Mouse (Mus musculus) forebrain, embryonic 11.5 days (tissue): Measurements from ENCODE around the gene Gm10563. TPM values are rescaled to one million over a fixed set of nuclear protein-coding genes. Genes with fewer than 3 reads are reported as not detected.
"Not testable (repeated sequence)": the region's sequence is repeated elsewhere in the genome, so short reads cannot be mapped to it uniquely, and the experiment has no call there.

ENCODE experiments used
- ATAC-seq: fragments of 200-750 bp; cut with Nextera tagmentation; replicated peaks from 2 replicates; pipeline ENCODE4 v1.8.0; 2017; ENCODE audit warnings: moderate TSS enrichment; ENCODE audit not compliant: low FRiP score
- DNase-seq: peaks from one replicate; pipeline ENCODE4 v3.0.0-alpha.2; 2017; ENCODE audit warnings: low spot score
- H3K27ac ChIP-seq: fragments of 300-500 bp; sonication (generic); 2 replicates; pipeline ENCODE4 v1.5.1; 2014; ENCODE audit warnings: low read depth, low read length
- H3K27me3 ChIP-seq: fragments of 300-500 bp; sonication (generic); 2 replicates; pipeline ENCODE4 v1.6.1; 2014; ENCODE audit warnings: mild to moderate bottlenecking, low read length, mixed read lengths; ENCODE audit not compliant: control insufficient read depth, insufficient read depth
- H3K36me3 ChIP-seq: fragments of 300-500 bp; sonication (generic); 2 replicates; pipeline ENCODE4 v1.6.1; 2014; ENCODE audit warnings: mild to moderate bottlenecking, low read length, moderate library complexity, mixed read lengths; ENCODE audit not compliant: control insufficient read depth, insufficient read depth
- H3K4me1 ChIP-seq: fragments of 300-500 bp; sonication (generic); replicated peaks from 2 replicates; pipeline ENCODE4 v1.6.1; 2014; ENCODE audit warnings: low read length, mixed read lengths; ENCODE audit not compliant: control insufficient read depth, insufficient read depth
- H3K4me2 ChIP-seq: fragments of 300-500 bp; sonication (generic); 2 replicates; pipeline ENCODE4 v1.6.1; 2014; ENCODE audit warnings: low read depth, mild to moderate bottlenecking, low read length, moderate library complexity, mixed read lengths; ENCODE audit not compliant: severe bottlenecking
- H3K4me3 ChIP-seq: fragments of 300-500 bp; sonication (generic); 2 replicates; pipeline ENCODE4 v1.5.1; 2014; ENCODE audit warnings: low read depth, low read length
- H3K9ac ChIP-seq: fragments of 300-500 bp; sonication (generic); 2 replicates; pipeline ENCODE4 v1.6.1; 2014; ENCODE audit warnings: low read length
- H3K9me3 ChIP-seq: fragments of 300-500 bp; sonication (generic); 2 replicates; pipeline ENCODE4 v1.6.1; 2016; ENCODE audit warnings: low read length, mixed read lengths; ENCODE audit not compliant: control insufficient read depth
- WGBS: fragments of 180-500 bp; shearing (Covaris S2); extraction: QIAGEN DNeasy Blood & Tissue Kit; methylation state at CpG from one replicate; pipeline ENCODE4 v1.1.7; 2014; 5-methylcytosine and 5-hydroxymethylcytosine counted together
- polyA plus RNA-seq: library from polyadenylated mRNA; unstranded; fragments of >200 nt; fragmentation: Nextera tagmentation; extraction: Ambion mirVana; gene quantifications from 2 replicates; pipeline ENCODE4 v1.2.1, GENCODE M21; 2014

The Gm10563 gene
- polyA plus RNA-seq, 1 experiment from 2014 or later: not detected

DNA sequence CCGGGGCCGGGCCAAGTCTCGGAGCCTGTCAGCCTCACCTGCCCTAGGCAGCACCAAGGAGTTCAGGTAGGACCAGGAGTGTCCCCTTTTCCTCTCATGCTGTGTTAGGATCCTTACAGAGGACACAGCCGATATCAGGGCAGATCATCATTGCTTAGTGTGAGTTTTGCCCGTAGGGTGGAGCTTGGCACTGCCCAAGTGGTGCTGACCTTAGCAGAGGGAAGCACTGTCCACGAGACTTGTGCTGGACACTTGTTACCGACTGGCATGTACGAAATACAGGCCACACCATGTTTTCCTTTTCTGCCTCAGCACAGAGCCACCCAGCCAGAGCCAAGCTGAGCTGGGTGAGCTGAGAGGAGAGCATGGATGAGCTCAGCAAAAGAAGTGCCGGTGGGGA is 68.1 kb downstream of the Gm10563 start:
- Histone ChIP-seq H3K9me3 (no peaks in the 10 kb centered on the region), H3K4me2 (no peak overlapping the region), H3K4me3 (no peak overlapping the region), H3K9ac (no peak overlapping the region), H3K27me3 (no peaks in the 10 kb centered on the region), H3K4me1 (no peaks in the 10 kb centered on the region), H3K36me3 (peaks cover 3% of the 10 kb centered on the region), H3K27ac (no peak overlapping the region)
- 92% methylated on average over 9 of the region's 9 CpGs for WGBS
- ATAC-seq (no peak), DNase-seq (no peak)

DNA sequence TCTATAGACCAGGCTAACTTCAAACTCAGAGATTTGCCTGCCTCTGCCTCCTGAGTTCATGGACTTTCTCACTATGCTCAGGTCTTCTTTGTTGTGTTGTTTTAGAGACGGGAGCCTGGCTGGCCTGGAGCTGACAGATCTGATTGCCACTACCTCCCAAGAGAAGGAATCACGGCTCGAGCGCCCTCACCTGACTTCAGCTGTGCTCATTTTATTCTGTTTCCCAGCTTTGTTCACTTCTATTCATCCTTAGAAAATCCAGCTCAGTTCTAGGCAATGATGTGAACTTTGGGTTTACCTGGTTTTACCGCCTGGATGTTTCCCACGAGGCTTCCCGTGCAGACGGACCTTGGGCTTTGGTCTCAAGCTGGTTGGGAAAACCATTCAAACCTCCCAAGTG is 69.7 kb downstream of the Gm10563 start:
- H3K9me3 ChIP-seq: no peaks in the 10 kb centered on the region
- no peak overlapping the region for H3K27ac ChIP-seq
- WGBS: 88% methylated on average over 8 of the region's 8 CpGs
- H3K4me3 ChIP-seq: no peak overlapping the region
- ATAC-seq (no peak), DNase-seq (no peak)
- peaks cover 3% of the 10 kb centered on the region for H3K36me3 ChIP-seq
- H3K27me3 ChIP-seq: no peaks in the 10 kb centered on the region
- H3K9ac ChIP-seq: no peak overlapping the region
- H3K4me2 ChIP-seq: no peak overlapping the region
- no peaks in the 10 kb centered on the region for H3K4me1 ChIP-seq

DNA sequence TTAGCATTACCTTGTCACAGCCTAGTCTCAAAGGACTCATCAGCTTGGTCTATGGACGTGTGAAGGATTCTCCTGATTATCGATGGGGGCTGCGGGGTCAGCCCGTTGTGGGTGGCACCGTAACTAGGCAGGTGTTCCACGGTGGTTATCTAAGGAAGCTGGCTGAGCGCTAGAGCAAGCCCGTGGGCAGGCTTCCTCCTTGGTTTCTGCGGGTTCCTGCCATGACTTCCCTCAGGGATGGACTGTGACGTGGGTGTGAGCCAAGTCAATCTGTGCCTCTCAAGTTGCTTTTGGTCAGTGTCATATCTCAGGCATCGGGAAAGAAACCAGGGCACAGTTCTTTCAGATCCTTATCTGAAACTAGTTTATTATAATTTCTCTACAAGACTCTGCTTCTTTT is 70.3 kb downstream of the Gm10563 start:
- Histone ChIP-seq H3K27me3 (no peaks in the 10 kb centered on the region), H3K27ac (no peak overlapping the region), H3K9ac (no peak overlapping the region), H3K36me3 (peaks cover 3% of the 10 kb centered on the region), H3K4me2 (no peak overlapping the region), H3K4me1 (no peaks in the 10 kb centered on the region), H3K9me3 (no peaks in the 10 kb centered on the region), H3K4me3 (no peak overlapping the region)
- no peak for DNase-seq
- WGBS: 90% methylated on average over 11 of the region's 11 CpGs
- no peak for ATAC-seq

DNA sequence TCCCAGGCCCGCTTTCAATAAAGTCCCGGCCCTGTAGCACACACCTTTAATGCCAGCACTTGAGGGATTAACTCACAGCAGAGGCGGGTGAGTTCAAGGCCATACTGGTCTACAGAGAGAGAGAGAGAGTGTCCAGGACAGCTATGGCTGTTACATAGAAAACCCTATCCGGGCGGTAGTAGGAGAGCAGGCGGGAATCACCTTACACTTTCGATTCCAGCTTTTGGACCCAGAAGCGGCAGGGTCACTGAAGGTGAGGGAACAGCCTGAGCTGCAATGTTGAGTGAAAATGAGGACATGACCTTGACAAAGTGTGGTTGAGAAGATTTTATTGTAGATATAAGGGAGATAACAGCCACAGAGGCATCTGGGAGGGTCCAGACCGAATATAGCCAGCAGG is 71.3 kb downstream of the Gm10563 start:
- ATAC-seq (no peak), DNase-seq (no peak)
- Histone ChIP-seq H3K4me2 (no peak overlapping the region), H3K9me3 (no peaks in the 10 kb centered on the region), H3K4me1 (no peaks in the 10 kb centered on the region), H3K27ac (no peak overlapping the region), H3K36me3 (peaks cover 3% of the 10 kb centered on the region), H3K27me3 (no peaks in the 10 kb centered on the region), H3K4me3 (no peak overlapping the region), H3K9ac (no peak overlapping the region)
- WGBS: 97% methylated on average over 9 of the region's 9 CpGs

DNA sequence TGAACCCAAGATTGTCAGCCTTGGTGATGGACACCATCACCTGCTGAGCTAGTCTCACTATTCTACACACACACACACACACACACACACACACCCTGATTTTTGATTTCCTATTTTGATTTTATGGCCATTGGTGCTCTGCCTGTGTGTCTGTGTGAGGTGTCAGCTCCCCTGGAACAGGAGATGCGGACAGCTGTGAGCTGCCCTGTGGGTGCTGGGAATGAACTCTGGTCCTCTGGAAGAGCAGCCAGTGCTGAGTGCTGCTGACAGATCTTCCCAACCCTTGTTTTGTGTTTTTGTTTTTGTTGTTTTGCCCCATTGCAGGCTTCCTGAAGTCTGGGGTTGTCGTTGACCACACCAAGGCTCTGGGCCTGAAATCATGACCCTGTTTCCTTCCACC is 72.1 kb downstream of the Gm10563 start:
- ATAC-seq: no peak
- Histone ChIP-seq H3K9me3 (no peaks in the 10 kb centered on the region), H3K27ac (no peak overlapping the region), H3K27me3 (no peaks in the 10 kb centered on the region), H3K4me3 (no peak overlapping the region), H3K36me3 (peaks cover 3% of the 10 kb centered on the region), H3K4me1 (no peaks in the 10 kb centered on the region), H3K9ac (no peak overlapping the region), H3K4me2 (no peak overlapping the region)
- no peak for DNase-seq
- 100% methylated on average over 2 of the region's 2 CpGs for WGBS

DNA sequence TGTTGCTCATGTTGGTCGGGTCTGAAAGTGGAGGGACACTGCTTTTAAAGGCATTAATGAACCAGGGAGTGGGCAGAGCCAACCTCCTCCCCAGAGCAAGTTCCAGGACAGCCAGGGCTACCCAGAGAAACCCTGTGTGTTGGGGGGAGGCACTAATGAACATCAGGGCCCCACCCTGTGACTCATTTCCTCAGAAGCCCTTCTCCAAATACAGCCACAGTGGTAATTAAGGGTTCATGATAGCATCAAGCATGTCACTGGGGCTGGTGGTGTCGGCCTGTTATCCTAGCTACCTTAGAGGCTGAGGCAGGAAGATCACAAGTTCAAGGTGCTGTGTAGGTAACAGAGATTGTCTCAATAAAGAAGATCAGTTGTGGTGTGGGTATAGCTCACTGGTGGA is 73.8 kb downstream of the Gm10563 start:
- H3K27me3 ChIP-seq: no peaks in the 10 kb centered on the region
- no peaks in the 10 kb centered on the region for H3K36me3 ChIP-seq
- 75% methylated on average over 2 of the region's 2 CpGs for WGBS
- H3K4me1 ChIP-seq: no peaks in the 10 kb centered on the region
- H3K9ac ChIP-seq: no peak overlapping the region
- H3K4me2 ChIP-seq: no peak overlapping the region
- H3K9me3 ChIP-seq: no peaks in the 10 kb centered on the region
- H3K4me3 ChIP-seq: no peak overlapping the region
- no peak overlapping the region for H3K27ac ChIP-seq
- ATAC-seq (no peak), DNase-seq (no peak)

DNA sequence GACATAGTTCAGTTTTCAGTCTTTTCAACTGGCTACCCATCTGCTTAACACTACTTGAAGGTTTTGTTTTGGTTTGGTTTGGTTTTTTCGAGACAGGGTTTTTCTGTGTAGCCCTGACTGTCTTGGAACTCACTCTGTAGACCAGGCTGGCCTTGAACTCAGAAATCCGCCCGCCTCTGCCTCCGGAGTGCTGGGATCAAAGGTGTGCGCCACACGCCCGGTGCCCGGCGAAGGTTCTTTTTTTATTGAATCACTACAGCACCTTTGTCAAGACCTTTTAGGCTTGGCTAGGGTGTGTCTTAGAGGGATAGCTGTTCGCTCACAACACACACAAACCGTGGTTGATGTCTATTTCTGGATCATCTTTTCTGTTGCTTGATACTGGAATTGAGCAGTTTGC is 74.9 kb downstream of the Gm10563 start:
- H3K4me1 ChIP-seq, H3K4me2 ChIP-seq, H3K27me3 ChIP-seq, H3K9ac ChIP-seq, H3K27ac ChIP-seq, H3K4me3 ChIP-seq, H3K9me3 ChIP-seq, ATAC-seq, DNase-seq, H3K36me3 ChIP-seq: not testable (repeated sequence)
- 92% methylated on average over 11 of the region's 11 CpGs for WGBS

DNA sequence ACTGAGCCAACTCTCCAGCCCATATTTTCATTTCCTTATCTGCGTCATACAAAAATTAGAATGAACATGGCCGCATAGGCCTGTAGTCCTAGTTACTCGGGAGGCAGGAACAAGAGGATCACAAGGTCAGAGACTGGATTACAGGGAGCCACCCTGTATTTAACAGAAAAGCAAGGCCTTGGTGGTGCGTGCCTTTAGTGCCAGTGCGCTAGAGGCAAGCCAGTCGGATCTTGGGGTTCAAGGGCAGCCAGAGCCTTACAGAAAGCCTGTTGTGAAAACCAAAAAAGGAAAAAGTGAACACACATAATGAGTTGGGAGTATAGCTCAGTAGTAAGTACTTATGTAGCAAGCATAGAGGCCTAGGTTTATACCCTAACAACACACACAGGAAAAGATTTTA is 75.4 kb downstream of the Gm10563 start:
- H3K9me3 ChIP-seq: no peaks in the 10 kb centered on the region
- H3K4me1 ChIP-seq: peaks cover 4% of the 10 kb centered on the region
- H3K27me3 ChIP-seq: no peaks in the 10 kb centered on the region
- no peak overlapping the region for H3K9ac ChIP-seq
- H3K36me3 ChIP-seq: no peaks in the 10 kb centered on the region
- WGBS: 94% methylated on average over 6 of the region's 6 CpGs
- H3K4me3 ChIP-seq: no peak overlapping the region
- ATAC-seq (no peak), DNase-seq (no peak)
- no peak overlapping the region for H3K4me2 ChIP-seq
- H3K27ac ChIP-seq: no peak overlapping the region

DNA sequence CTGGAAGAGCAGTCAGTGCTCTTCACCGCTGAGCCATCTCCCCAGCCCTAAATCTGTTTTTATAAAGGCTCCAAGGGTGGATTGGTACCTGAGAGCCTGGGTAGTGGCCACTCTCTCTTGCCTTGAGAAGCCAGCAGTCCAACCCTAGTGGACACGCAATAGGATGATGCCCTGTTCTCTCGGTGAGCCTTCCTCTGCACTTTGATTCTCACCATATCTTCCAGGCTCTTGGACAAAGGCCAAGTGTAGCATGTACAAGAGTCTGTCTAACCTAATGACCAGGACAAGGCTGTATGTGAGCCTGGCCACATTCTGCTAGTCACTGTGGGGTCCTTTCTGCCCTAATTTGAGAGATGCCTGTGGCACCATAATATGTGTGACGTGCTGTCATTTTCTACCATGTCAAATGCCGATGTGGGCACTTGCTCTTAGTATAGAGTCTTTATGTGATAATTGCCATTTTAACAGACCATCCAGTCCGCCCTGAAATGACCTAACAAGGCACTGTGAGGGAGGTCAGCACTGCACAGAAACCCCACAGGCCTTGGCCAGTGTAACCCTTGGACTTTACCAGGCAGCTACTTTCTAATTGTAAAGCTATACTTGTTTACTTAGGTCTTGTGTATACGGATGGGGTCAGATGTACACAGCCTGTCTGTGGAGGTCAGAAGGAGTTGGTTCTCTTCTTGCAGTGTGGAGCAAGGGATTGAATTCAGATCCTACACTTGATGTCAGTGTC is 76.4 kb downstream of the Gm10563 start:
- Histone ChIP-seq H3K4me1 (peaks cover 7% of the 10 kb centered on the region), H3K9ac (0 out of 2 replicates have a peak overlapping the region, but pooled peaks have one; percentile 27), H3K9me3 (no peaks in the 10 kb centered on the region), H3K4me2 (no peak overlapping the region), H3K4me3 (no peak overlapping the region), H3K27me3 (no peaks in the 10 kb centered on the region), H3K36me3 (no peaks in the 10 kb centered on the region), H3K27ac (no peak overlapping the region)
- WGBS: 93% methylated on average over 7 of the region's 7 CpGs
- DNase-seq (no peak), ATAC-seq (no peak)
